Mouse (Mus musculus) layer of hippocampus, adult 2 months (tissue): ENCODE measurements at regions not wholly inside any gene's neighbourhood (a gene's known extent, or its start where the extent isn't known, plus 50 kb on each side); places are given as distances from the start of the nearest gene placed in this dataset.

Source experiments
- DNase-seq, 2 experiments: peaks; one replicate each; pipeline ENCODE4 v3.0.0; 2022; ENCODE audit warnings: low spot score in 2 of 2
- H3K27ac ChIP-seq: fragments of 200-600 bp; 2 replicates; pipeline ENCODE4 v1.8.1; 2022
- H3K4me3 ChIP-seq: fragments of 200-600 bp; 2 replicates; pipeline ENCODE4 v1.8.1; 2022; ENCODE audit warnings: mild to moderate bottlenecking
- CTCF ChIP-seq: fragments of 200-600 bp; conservative IDR thresholded peaks from 2 replicates; pipeline ENCODE4 v1.8.1; 2022; ENCODE audit warnings: antibody characterized with exemption, mild to moderate bottlenecking, moderate library complexity

- H3K4me3 ChIP-seq, result no peak overlapping the region
- no peak for TF ChIP-seq CTCF
- DNase-seq, result no peak
- no peak overlapping the region for H3K27ac ChIP-seq
Observed at GRCm38 (mm10) chr13:44250474-44251201, 466.1 kb downstream of the Cd83 start.

- no peak for TF ChIP-seq CTCF
- no peak for DNase-seq
- Histone ChIP-seq H3K4me3 (no peak overlapping the region), H3K27ac (no peak overlapping the region)
Observed at GRCm38 (mm10) chr13:44251503-44251902, 466.9 kb downstream of the Cd83 start.

- Histone ChIP-seq H3K4me3 (no peak overlapping the region), H3K27ac (no peak overlapping the region)
- no peak for TF ChIP-seq CTCF
- no peak for DNase-seq
Observed at GRCm38 (mm10) chr13:44252496-44252895, 467.9 kb downstream of the Cd83 start.

GRCm38 (mm10) chr13:44258422-44258821 lies 470.9 kb upstream of the Jarid2 start:
- no peak overlapping the region for H3K4me3 ChIP-seq
- DNase-seq, result no peak
- TF ChIP-seq CTCF, result no peak
- no peak overlapping the region for H3K27ac ChIP-seq

GRCm38 (mm10) chr13:44260039-44260438 lies 469.2 kb upstream of the Jarid2 start:
- TF ChIP-seq CTCF, result no peak

GRCm38 (mm10) chr13:44260637-44261333 lies 468.5 kb upstream of the Jarid2 start:
- TF ChIP-seq CTCF, result no peak
- Histone ChIP-seq H3K27ac (no peak overlapping the region), H3K4me3 (no peak overlapping the region)
- no peak for DNase-seq

More at GRCm38 (mm10) chr13:44260039-44260438, 469.2 kb upstream of the Jarid2 start:
- Histone ChIP-seq H3K27ac (no peak overlapping the region), H3K4me3 (no peak overlapping the region)
- DNase-seq, result no peak

GRCm38 (mm10) chr13:44272746-44273524 lies 456.3 kb upstream of the Jarid2 start:
- no peak for DNase-seq
- Histone ChIP-seq H3K4me3 (no peak overlapping the region), H3K27ac (no peak overlapping the region)
- TF ChIP-seq CTCF, result no peak

GRCm38 (mm10) chr13:44277952-44278351 lies 451.3 kb upstream of the Jarid2 start:
- TF ChIP-seq CTCF, result no peak
- H3K27ac ChIP-seq, result no peak overlapping the region; the same call in 1 of the 2 replicates
- no peak overlapping the region for H3K4me3 ChIP-seq
- DNase-seq, result no peak

GRCm38 (mm10) chr13:44279036-44279435 lies 450.2 kb upstream of the Jarid2 start:
- Histone ChIP-seq H3K27ac (0 out of 2 replicates have a peak overlapping the region, but pooled peaks have one; percentile 46), H3K4me3 (no peak overlapping the region)
- no peak for DNase-seq
- no peak for TF ChIP-seq CTCF

GRCm38 (mm10) chr13:44280296-44280695 lies 449.0 kb upstream of the Jarid2 start:
- TF ChIP-seq CTCF, result no peak
- no peak for DNase-seq
- H3K27ac ChIP-seq, result no peak overlapping the region
- no peak overlapping the region for H3K4me3 ChIP-seq

GRCm38 (mm10) chr13:44281796-44282195 lies 447.5 kb upstream of the Jarid2 start:
- Histone ChIP-seq H3K4me3 (no peak overlapping the region), H3K27ac (peak overlapping the region; percentile 52; the same call in 1 of the 2 replicates)
- TF ChIP-seq CTCF, result no peak
- DNase-seq, result no peak

- H3K27ac ChIP-seq, result peak overlapping the region; percentile 52
- DNase-seq, result no peak
- TF ChIP-seq CTCF, result no peak
- H3K4me3 ChIP-seq, result no peak overlapping the region; the same call in 1 of the 2 replicates
Observed at GRCm38 (mm10) chr13:44282306-44282705, 447.0 kb upstream of the Jarid2 start.
